Mouse (Mus musculus) adrenal gland, postnatal 36 days (tissue): ENCODE measurements around the gene C2. TPM values are rescaled to one million over a fixed set of nuclear protein-coding genes. Genes with fewer than 3 reads are reported as not detected.
"Not testable (repeated sequence)": the region's sequence is repeated elsewhere in the genome, so short reads cannot be mapped to it uniquely, and the experiment has no call there.

Experiments used
- DNase-seq, 2 experiments: peaks; one replicate each; pipeline ENCODE4 v3.0.0; 2021; ENCODE audit warnings: mixed read lengths in 1 of 2
- total RNA-seq, 2 experiments: library from RNA; stranded (reverse); gene quantifications; 2 replicates each; pipeline ENCODE4 v1.2.3; 2021

Gene C2
- total RNA-seq, 2 experiments from 2014 or later = 85.2 to 119 TPM

- DNase-seq = peak; percentile 80 to 83
Observed at GRCm38 (mm10) chr17:34911945-34912351, 13.9 kb upstream of the C2 start.

DNA sequence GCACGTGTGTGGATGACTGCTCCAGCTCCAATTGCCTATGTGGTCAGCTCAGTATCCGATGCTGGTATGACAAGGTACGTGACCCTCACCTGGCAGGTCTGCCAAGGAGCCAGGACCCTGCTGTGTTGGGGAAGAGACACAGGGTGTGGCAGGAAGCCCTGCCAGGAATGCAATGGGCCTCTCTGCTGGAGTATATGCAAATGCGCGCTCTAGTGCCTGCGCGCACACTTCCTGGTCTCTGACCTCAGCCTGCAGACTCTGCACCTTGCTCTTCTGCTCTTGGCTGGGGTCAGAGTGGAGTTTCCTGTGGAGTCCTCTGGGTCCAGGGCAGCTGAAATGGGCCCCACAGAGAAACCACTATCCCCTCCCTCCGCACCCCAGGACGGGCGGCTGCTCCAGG, 12.9 kb upstream of the C2 start:
- no peak for DNase-seq

DNA sequence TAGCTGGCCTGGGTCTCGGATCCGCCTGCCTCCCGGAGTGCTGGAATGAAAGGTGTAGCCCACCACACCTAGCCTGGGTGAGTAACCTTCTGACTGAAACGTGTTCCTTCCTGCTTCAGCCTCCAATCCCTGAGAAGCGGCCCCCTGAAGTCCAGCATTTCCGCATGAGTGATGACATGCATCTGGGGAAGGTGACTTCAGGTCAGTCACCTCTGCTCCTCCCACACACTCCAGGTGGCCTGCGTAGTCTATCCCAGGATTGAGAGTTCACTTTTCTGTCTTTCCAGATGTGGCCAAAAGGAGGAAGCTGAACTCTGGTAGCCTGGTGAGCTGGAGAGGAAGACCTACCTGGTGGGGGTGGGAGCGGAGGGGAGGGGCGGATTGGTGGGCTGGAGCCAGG, 4.8 kb upstream of the C2 start:
- DNase-seq = no peak

GRCm38 (mm10) chr17:34901948-34902347, 3.9 kb upstream of the C2 start:
- not testable (repeated sequence) for DNase-seq

GRCm38 (mm10) chr17:34900826-34901225, 2.8 kb upstream of the C2 start:
- DNase-seq = not testable (repeated sequence)

- peak; percentile 24 to 46 for DNase-seq
Observed at GRCm38 (mm10) chr17:34899890-34900243, 1.8 kb upstream of the C2 start.

- peak; percentile 55 to 67 for DNase-seq
Observed at GRCm38 (mm10) chr17:34899053-34899889, 1.2 kb upstream of the C2 start.

DNA sequence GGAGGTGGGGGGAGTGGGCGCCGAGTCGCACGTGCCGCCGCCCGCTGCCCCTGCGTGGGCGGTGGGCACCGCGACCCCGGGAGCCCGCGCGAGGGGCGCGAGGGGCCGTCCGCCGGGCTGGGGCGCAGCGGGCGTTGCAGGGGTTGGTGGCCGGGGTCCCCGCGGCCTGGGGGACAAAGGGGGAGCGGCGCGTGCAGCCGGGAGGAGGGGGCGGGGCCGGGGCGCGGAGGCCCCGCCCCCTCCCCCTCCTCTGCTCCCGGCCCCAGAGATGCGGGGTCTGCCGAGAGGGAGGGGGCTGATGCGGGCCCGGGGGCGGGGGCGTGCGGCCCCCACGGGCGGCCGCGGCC, 614 bp upstream of the C2 start:
- DNase-seq = peak; percentile 27 to 54

- peak in 1 of 2 experiments; percentile 22 for DNase-seq
Observed at GRCm38 (mm10) chr17:34897373-34898159, 499 bp downstream of the C2 start.

- no peak for DNase-seq
Observed at GRCm38 (mm10) chr17:34896366-34896765, 1.7 kb downstream of the C2 start.

- no peak for DNase-seq
Observed at GRCm38 (mm10) chr17:34895724-34896123, 2.3 kb downstream of the C2 start.

DNA sequence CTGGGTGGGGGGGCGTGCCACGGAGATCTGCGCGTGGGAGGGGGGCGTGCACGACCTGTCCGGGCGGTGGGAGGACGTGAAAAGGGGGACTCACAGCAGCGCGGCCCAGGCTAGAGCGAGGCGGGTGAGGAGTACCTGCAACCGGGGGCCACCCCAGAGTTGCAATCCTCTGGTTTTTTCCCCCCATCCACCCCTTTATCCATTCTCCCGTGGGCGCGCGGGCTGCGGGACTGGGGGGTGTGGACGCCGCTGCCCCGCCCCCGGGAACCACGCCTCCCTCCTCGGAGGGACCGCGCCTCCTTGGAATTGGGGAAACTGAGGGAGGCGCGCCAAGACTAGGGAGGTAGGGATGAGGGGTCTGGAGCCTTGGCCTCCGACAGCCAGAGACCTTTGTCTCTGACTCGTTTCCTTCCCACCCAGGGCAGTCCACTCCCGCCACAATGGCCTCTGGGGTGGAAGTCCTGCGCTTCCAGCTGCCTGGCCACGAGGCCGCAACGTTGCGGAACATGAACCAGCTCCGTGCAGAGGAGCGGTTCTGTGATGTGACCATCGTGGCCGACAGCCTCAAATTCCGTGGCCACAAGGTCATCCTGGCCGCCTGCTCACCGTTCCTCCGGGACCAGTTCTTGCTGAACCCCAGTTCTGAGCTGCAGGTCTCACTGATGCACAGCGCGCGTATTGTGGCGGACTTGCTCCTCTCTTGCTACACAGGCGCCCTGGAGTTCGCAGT, 3.1 kb downstream of the C2 start:
- peak; percentile 76 to 87 for DNase-seq

DNA sequence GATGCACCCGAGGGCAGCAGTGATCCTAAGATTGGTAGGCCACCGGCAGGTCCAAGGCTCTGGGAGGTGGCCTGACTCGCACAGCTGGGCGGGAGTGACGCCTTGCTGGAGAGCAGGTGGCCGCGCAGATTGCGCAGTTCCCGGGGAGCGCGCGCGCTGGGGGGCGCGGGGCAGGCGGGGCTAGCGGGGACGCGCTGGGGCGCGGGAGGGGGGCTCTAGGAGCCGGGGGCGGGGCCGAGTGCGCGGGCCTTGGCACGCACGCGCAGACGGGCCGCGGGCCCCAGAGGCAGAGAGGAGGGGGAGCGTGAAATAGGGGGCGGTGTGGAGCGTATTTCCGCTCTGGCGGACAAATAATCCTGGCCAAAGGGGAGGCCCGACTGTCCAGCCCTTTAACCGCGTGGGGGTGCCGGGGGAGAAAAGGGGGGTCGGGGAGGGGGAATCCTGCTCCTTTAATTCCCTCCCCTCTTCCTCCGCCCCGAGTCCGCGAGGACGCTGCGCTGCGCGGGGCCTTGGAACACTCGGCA, 3.9 kb downstream of the C2 start:
- peak; percentile 96 to 97 for DNase-seq

GRCm38 (mm10) chr17:34893072-34893824, 4.8 kb downstream of the C2 start:
- DNase-seq = no peak

DNA sequence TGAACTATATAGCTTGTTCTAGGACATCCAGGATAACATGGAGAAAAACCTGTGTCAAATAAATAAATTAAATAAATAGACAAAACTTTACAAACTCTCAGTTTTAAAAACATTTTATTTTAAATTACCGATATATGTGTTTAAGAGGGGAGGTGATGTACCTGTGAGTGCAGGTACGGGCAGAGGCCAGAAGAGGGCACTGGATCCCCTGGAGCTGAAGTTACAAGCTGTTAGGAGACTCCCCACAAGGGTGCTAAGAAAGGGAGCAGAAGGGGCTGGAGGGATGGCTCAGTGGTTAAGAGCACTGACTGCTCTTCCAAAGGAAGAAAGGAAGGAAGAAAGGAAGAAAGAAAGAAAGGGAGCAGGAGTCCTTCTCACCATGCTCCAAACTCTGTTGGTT, 6.7 kb downstream of the C2 start:
- no peak for DNase-seq

DNA sequence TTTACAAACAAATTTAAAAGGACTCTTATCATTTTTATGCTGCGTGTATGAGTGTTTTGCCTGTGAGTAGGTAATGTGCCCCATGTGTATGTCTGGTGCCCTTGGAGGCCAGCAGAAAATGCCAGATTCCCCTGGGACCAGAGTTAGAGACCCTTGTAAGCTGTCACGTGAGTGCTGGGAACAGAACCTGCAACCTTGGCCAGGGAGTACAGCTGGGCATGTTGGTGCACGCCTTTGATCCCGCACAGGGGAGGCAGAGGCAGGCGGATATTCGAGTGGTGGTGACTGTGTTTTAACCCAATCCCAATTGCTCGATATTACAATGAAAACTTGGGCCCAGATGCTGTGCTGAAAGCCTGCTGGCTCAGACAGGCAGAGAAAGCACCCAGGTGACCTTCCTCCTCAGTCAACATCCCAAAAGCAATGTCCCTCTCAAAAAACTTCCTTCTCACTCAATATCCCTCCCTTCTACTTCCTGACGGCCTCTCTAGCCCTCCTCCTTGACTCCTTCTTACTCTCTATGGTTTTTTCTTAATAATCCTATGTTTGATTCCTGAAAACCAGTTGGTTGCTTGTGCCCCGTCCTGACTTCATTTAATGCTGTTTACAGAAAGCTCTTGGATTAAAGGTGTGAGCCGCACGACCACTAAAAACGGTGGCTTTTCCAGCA, 7.9 kb downstream of the C2 start:
- DNase-seq = no peak

DNA sequence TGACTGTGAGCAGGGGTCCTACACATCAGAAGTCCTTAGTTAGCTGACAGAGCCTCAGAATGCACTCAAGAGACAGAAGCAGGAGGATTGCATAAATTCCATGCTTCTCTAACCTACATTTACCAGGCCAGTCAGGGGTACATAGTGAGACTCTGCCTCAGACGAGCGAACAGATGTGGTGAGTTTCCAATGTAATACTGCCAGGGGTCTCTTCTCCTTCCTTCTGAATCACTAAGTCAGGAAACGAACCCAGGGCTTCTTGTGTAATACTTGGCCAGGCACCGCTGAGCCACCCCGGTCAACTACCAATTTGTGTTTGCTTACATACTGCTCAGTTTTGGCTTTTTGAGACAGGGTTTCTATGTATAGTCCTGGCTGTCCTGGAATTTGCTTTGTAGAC, 10.1 kb downstream of the C2 start:
- no peak for DNase-seq

DNA sequence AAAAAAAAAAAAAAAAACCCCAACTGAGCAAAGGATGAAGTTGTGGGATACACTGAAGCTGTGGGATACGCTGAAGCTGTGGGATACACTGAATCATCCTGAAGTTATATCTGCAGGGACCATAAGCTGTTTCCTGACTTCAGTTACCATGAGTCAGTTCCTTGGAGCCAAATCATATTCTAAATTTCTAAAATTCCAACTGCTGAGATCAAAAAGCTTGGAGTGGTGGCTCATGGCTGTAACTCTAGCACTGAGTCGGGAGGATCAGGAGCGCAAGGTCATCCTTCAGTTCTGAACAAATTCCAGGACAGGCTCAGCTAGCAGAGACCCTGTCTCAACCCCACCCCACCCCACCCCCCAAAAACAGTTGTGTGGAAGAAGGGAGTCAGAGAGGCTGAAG, 12.4 kb downstream of the C2 start:
- DNase-seq = peak in 1 of 2 experiments; percentile 22

- DNase-seq = no peak
Observed at GRCm38 (mm10) chr17:34884704-34885103, 13.4 kb downstream of the C2 start.

DNA sequence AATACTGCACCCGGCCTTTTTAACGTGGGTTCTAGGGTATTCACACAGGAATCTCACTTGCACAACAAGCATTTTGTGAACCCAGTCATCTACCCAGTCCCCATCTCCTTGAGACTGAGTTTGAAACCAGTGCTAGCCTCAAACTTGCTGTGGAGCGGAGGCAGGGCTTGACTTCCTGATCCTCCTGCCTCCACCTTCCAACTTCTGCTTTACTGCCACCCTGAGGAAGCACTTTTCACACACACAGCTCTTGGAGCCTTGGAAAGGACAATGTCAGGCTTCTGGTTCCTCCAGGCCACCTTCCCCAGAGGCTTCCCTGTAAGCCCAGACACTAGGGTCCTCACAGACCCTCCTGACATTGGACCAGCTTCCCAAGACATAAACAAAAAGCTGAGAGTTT, 14.7 kb downstream of the C2 start:
- no peak for DNase-seq

- peak in 1 of 2 experiments; percentile 62 for DNase-seq
Observed at GRCm38 (mm10) chr17:34881683-34882310, 16.3 kb downstream of the C2 start, which contains the start of gene Gm20547. TSS of gene Gm20547 (minus strand) at chr17:34882042.
